Mouse (Mus musculus): Measurements from ENCODE around the gene Fgf5.

Fgf5 gene

DNA sequence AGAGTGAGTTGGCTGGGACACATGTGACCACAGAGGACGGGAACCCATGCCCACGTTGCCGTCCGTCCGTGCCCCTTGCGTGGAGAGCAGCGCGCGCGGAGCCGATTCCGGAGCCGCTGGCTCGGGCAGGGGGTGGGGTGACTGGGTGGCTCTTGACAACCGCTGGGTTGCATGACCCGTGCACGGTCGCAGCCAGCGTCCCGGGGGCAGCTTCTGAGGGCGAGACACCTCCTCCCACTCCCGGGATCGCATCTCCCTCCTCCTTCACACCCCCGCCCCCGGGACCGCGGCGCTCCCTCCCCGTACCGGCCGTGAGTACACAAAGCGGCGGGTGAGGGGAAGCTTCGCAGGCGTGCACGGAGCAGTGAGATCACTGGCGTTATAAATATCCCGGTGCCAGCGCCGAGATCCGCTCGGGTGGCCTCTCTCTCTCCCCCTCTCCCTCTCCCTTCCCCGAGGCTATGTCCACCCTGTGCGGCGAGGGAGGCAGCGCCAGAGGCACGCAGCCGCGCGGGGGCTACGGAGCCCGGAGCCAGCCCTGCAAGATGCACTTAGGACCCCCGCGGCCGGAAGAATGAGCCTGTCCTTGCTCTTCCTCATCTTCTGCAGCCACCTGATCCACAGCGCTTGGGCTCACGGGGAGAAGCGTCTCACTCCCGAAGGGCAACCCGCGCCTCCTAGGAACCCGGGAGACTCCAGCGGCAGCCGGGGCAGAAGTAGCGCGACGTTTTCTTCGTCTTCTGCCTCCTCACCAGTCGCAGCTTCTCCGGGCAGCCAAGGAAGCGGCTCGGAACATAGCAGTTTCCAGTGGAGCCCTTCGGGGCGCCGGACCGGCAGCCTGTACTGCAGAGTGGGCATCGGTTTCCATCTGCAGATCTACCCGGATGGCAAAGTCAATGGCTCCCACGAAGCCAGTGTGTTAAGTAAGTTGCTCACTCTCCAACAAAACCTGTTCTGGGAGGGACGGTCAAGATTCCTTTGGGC, at the start of gene Fgf5:
Gene Fgf5, plus strand, starts transcription at position 347 of the 984 bp plus-strand sequence.
- in situ Hi-C loops (cut with MboI), result no loop called here

DNA sequence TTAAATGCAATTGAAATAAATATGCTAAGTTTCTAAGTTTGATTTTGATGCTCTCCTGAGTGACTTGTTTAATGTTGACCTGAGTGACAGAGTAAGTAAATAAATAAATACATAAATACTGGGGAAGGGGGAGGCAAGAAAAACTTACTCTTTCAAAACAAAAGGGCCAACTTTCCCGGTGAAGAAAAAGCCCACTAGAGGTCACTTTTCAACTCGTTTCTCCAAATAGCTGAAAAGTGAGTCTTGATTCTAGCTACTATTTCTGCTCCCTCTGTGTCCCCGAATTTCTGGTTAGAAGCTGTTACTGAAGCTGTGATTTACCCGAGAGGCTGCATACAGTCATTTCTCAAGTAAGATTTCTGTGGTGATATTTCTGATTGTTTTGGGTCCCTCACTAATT, 41.5 kb upstream of the Fgf5 start:
- in situ Hi-C loops (cut with MboI), result no loop called here

DNA sequence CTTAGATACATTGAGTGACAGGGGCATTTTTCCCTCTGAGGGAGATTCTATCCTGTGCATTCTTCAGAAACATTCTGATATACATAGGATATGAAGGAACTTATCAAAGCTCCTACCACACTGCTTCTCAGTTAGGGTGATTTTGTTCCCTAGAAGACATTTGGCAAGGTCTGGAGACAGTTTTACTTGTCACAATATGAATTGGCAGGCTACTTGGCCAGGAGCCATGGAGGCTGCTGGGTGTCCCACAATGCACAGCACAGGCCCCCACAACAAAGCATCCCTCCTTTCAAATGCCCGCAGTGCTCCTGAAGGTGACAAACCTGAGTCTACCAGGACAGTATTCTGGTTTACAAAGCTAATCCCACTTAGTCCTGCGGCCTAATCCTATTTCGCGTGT, 32.0 kb upstream of the Fgf5 start:
- in situ Hi-C loops (cut with MboI), result no loop called here

DNA sequence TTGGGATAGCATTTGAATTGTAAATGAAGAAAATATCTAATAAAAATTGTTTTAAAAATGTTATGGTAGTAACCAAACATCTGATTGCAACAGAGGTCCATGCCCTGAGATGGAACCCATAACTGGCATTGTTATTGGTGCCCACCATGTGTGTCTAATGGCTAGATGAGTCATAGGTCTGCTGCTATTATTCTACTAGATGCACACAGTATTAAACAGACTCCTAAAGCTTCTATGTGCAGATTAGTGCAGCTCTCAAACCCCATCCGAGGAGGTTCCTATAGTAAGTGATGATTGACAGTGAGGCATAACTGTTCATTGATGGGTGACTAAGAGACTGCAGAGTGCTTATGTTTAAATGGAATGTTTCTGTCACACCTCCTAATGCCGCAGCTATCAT, 27.3 kb upstream of the Fgf5 start:
- in situ Hi-C loops (cut with MboI), result no loop called here

DNA sequence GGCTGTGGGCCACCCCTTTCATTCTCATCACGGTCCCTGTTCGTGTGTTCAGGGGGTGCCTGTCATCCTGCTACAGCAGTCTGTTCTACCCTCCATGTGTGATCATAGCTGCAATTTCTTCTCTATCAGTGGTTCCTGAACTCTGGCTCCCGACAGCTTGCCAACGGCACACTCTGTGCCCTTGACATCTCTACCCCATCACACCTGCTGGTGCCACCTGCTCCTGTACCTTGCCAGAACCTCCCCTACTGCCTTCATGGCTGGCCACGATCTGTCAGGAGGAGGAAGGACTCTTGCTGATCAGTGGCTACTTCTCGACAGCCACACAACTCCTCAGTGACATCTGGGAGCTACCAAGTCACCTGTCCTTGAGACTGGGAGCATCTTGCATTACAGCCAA, 24.5 kb upstream of the Fgf5 start:
- in situ Hi-C loops (cut with MboI), result no loop called here

DNA sequence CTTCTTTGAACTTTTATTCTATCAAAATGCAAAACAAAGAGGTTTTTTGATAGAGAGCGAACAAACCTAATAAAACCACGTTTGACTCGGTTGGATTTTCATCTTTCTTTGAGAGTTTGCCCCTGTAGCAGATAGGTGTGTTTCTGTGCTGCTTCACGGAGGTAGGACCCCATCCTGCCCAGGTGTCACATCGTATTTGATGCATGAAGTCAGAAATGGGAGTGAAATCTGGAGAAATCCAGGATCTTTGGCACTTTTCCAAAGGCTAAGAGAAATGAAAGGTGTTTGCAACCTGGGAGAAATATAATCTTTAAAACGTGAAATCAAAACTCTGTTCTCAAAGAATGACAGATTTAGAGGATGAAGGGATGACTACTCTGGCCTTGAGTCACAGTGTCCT, 15.5 kb upstream of the Fgf5 start:
- in situ Hi-C loops (cut with MboI), result no loop called here

DNA sequence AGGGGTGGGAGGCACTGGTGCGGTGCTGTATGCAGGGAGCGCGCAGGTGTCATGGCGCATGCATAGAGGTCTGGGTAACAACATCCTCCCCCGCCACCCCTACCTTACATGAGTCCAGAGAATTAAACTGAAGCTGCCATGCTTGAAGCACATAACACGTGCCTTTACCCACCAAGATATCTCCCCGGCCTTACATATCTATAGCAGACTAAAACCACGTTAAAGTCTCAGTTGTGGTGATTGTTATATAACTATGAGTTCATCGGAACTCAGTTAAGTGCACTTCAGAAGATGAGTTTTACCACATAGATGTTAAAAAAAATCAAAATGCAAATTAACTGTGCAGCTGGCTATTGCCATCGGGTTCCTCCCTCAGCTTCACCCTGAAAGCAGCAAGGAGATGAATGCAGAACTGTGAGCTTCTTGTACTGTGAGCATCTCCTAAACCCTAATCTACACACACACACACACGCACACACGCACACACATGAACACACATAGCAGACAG, 12.6 kb upstream of the Fgf5 start:
- in situ Hi-C loops (cut with MboI), result no loop called here

DNA sequence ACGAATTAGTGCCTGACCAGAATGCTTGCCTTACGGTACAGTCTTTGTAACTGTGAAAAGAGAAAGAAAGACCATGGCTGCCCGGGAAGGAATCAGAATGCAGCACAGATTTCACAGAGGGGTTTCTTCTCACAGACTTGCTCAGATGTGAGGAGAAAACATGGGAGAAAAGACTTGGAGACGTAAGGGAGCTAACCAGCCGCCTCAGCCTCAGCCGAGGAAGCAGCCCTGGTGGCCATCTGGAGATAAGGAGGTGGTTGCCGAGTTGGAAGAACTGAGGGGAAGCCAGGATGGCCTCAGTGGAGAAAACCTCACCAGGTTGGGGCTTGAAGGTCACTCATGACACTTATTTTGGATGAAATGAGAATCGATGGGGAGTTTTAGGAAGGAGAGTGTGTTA, 8.7 kb upstream of the Fgf5 start:
- in situ Hi-C loops (cut with MboI), result no loop called here

DNA sequence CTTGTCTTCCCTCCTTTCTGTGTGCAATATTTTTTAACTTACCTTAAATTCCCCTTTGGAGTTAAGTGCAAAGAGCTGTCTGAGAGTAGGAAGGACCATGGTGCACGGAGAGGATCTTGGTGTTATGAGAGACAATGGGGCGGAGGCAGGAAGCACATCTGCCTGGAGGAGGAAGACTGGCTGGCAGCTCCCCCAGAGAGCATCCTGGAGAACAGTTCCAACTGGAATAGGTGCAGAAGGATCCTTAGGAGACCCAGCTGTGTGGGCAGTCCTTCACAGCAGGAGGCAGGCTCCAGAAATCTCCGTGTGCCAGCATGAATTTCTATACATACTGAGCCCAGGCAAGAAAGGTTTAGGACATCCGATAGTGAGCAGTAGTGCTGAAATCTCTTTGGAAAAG, 8.0 kb upstream of the Fgf5 start:
- in situ Hi-C loops (cut with MboI), result no loop called here

DNA sequence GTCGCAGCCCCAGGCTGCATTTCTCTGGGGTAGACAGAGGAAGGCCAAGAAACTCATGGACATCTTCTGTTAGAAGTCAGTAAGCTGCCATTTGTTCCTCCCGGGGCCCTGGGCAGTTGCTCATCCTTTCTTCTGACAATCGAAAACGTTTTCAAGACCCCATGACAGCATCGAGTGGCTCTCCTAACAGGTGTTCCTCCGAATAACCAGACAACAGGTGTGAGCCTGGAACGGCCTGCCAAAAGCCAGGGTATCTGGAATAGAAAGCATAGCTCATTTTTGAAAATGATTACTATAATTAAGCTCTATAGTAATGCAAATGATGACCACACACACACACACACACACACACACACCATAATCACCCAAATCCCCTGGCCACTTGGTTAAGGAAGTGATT, 7.2 kb upstream of the Fgf5 start:
- in situ Hi-C loops (cut with MboI), result no loop called here

DNA sequence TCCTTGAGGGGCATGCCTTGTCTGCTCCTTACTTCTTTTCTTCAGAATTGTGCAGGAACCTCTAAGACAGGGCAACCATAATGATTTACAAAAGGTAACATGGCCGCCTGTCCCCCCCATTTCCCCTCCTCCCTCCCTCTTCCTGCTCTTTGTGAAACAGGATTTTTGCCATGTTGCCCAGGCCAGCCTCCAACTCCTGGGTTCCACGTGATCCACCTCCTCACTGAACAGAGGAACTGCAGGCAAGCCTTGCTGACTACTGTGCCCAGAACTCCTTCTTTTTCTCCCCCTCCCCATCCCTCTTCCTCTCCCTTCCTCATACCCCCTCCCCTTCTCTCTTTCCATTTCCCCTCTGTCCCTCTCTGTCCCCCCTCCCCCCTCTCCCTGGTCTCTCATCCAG, 6.5 kb upstream of the Fgf5 start:
- in situ Hi-C loops (cut with MboI), result no loop called here

DNA sequence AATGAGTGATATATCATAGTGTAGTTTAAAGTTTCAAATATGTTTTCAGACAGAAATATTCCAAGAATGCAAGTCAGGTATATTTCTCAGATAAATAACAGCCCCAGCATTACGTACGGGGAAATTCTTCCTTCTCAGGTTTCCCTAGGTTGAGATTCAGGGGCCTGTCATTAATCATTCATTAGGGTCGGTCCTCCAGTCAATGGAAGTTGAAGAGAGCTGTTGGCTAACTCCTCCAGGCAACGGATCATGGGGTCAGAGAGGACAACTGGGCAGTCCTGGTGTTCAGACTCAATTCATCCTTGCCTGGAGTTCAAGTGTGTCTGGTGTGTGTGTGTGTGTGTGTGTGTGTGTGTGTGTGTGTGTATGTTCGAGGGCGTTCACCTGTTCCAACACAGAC, 837 bp upstream of the Fgf5 start:
- in situ Hi-C loops (cut with MboI), result no loop called here

DNA sequence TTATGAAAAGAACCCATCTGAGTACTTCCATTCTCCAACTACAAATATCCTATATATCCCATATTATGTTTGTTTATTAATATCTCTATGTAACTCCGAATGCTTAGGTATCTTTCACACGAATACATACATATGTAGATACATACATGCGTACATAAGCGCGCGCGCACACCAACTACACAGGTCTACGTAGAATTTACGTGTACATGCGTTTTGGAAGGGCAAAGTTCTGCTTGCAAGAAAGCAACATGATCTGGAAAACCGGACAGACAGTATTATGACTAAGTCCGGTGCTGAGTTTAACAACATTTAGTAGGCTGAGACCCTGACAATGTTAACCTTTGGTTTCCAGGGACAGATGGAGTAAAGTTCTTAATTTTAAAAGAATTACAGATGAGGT, 1.2 kb downstream of the Fgf5 start:
- in situ Hi-C loops (cut with MboI), result no loop called here

DNA sequence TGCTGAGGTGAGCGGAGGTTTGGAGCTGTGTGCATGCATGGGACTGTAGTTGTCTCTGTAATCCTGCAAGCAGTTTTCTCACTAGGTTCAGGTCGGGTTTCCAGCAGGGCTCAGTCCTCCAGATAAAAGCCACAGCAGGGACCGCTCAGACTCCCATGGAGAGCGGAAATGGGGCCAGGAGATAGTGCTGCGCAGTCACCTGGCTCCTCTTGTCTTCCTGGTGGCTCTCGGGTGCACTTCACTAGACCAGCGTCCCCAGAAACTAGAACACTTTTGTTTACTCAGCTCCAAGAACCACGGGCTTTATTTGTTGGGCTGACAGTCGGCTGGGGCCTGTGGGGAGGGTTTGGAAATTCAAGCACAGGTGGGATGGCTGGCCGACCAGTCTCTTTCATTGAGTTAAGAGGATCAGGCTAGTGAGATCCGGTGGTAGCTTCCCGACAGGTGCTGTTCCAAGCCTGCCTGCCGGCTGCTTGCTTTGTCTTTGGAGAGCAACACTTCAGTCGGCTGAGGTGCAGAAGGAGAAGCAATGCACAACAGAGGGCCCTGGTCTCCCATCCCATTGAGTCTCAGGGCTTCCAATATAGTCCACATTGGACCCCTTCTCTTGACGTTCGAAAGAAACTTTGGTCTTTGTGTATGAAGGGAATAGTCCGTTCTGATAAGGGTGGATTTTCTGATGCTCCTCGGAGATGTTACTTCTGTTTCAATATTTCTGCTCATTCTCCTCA, 1.9 kb downstream of the Fgf5 start:
- in situ Hi-C loops (cut with MboI), result no loop called here

DNA sequence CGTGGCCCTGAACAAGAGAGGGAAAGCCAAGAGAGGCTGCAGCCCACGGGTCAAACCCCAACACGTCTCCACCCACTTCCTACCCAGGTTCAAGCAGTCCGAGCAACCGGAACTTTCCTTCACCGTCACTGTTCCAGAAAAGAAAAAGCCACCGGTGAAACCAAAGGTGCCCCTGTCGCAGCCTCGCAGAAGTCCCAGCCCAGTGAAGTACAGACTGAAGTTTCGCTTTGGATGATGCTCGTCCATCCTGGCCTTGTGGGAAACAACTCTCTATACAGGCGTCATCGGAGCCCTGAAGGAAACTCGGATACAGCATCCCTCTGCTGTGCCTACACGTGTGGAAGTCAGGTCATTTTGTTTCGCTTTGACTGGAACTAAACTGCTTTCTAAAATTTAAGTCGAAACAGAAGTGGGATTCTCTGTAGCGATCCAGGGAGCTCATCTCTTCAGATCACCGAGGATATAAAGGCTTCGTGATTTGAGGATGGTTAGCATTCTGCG, 21.4 kb downstream of the Fgf5 start:
- in situ Hi-C loops (cut with MboI), result no loop called here

DNA sequence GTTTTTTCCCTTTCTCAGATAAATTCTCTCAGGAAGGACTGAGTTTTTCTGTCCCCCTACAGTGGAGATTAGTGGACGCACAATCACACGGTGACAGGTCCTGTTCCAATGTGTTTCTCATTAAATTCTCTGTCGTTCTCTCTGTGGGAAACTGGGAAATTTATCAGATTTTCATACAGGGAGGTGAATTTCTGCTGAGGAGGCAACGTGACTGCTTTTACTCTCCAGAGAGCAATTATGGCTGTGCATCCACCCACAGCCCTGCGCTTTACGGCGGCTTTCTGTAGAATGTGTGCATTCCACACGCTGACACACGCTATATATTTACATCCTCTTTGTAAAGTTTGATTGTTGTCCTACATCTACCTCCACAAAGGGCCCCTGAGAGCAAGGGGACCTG, 28.0 kb downstream of the Fgf5 start:
- in situ Hi-C loops (cut with MboI), result no loop called here

DNA sequence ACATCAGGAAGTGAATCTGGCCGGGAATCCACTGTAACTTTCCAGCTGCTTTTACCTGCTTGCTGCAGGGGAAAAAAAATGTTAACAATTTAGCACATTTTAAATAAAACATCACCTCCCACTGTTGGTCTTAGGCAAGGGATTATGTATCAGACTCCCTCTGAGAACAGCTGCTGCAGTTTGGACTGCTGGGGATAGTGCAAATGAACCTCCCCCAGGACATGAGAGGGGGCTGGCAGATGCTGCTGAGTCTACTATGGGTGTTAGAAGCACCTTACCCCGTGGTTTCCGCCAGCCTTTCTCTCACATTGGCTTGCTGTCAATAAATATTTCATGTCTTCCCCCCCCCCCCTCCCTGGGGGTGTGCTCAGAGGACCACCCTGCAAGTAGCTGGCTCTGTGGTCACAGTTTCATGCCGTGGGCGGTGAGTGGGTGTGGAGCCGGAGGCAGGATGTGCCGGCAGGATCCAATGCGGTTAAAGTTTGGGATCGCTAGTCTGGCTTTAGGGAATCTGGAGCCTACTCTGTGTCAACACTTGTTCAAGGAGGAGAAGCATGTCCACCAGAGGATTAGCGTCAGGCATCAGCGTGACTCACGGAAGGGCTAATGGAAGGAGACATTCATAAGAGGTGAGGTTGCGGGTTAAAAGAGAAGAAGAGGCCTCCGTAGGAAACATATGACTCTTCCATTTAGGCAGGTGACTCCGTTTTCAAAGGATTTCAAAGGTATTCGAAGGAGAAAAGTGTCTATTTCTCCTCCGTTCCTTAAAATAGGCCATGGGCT, 29.9 kb downstream of the Fgf5 start:
- in situ Hi-C loops (cut with MboI), result no loop called here

DNA sequence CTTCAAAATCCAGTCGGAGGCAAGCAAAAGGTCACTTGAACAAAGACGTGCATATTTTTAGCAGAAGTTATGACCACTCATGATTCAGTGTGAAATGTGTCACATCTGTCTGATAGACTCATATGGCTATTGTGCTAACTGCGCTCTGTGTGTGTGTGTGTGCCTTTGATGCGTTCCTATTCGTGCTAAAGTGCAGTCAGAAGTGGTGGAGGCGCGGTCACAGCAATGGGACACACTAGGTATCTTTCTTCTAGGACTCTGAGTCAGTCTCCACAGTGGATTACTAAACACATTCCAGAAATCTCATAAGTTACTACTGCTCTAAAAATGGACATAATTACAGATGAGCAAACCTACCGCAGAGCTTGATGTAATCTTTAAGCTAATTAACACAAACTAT, 36.7 kb downstream of the Fgf5 start:
- in situ Hi-C loops (cut with MboI), result no loop called here

DNA sequence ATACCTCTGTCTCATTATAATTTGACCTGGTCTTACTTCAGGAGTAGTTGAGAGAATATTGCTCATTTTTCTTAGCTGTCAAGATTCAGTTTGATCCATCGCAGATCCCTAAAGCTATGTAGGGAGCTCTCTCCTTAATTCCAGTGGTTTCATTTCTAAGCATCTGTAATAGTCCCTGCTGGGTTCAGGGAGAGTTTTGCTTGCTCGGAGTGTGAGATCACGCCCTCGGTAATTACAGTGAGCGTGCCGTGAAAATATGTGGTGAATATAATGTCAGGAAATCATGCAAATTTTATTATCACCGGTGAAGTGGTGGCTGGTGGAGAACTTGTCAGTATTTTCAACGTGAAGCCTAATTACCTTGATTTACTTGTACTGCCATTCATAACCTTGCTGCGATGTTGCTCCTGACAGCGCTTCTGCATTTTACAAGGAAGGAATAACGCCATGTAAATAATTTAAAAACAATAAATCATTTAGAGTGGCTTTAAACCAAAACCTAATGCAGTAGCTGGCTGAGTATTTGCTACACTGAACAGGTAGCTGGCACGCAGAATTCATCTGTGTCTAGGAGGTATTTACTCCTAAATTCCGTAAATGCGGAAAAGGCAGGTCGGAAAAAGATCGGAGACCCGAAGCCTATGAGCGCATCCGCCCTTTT, 38.5 kb downstream of the Fgf5 start:
- in situ Hi-C loops (cut with MboI), result no loop called here

DNA sequence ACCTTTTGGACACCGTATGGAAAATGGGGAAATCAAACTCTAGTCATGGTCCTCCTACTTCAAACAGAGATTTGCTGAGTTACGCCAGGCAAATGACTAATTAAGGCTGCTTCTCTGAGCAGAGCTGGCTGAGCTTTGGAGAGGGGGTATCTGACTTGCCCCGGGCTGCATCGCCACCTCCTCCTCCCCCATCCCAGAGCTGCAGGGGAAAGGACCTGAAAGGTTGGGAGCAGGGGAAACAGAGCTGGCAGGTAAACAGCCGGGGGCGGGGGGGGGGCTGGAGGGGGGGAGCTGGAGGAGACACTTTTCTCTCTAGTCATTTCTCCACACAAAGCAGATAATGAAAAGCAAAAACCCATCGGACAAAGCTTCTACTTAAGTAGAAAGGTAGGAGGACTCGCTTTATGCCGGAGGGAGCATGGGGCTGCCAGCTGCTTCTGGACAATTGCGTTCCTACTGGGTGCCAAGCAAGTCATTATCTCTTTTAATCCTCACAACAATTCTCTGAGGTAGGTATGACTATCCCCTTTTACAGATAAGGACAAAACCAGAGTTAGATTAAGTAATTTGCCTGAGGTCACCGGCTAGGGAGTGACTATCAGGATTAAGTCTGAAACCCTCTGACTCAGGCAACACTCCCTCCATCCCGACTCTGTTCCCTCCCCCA, 39.2 kb downstream of the Fgf5 start:
- in situ Hi-C loops (cut with MboI), result no loop called here

DNA sequence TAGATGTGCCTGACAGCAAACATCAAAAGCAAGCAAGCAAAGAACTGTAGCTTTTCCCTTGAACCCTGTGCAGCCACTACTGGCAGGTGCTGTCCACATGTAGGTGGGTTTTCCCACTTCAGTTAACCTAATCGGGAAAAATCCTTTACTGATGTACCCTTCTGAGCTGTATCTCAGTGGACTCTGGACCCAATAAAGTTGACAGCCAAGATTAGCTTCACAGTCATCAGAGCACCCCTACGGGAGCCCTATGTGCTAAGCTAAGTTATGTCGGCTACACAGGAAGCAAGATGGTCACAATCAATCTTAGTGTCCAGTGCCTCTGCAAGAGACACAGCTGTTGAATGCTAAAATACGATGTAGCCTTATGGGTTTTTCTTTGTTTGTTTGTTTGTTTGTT, 46.1 kb downstream of the Fgf5 start:
- in situ Hi-C loops (cut with MboI), result no loop called here
